ENCODE assay signal across 9 mouse cellular contexts in the genomic region with DNA sequence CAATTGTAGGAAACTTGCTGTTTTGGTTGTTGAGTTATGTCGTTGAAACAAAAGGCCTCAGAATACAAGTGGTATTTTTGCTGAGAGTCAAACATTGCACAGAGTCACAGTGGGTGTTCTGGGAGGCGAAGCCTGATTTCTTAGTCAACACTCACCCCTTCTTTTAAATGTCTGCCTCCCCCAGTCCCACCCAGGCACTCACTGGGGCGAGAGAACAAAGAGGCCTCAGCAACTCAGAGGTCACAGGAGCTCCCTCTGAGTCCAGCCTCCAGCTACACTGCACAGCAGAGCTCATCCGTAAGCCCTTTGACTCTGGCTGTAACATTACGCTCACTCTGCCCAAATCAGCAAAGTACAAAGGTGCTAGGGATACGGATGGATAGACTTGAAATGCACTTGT.
DNase-seq lines count a peak whose midpoint lies in the region; ATAC-seq and TF ChIP-seq lines count a peak whose summit lies in the region.
"Had no signal": no experiment of that assay in that cellular context is flagged by ENCODE, and none has a peak within 500 bp of the region (broad histone marks: within the 10 kb centered on the region; RNA-seq: fewer than 3 reads in every experiment).

No protein-coding gene starts in this region.

- H3K36me3 ChIP-seq in heart, postnatal 0 days (replicated peaks; ENCODE audit: control insufficient read depth, insufficient read depth, low read length): no peaks in the 10 kb centered on the region
- no peaks in the 10 kb centered on the region for H3K36me3 ChIP-seq in midbrain, embryonic 12.5 days

- no peaks in the 10 kb centered on the region for H3K27me3 ChIP-seq in heart, postnatal 0 days (ENCODE audit: control insufficient read depth, insufficient read depth, low read length)
- no peaks in the 10 kb centered on the region for H3K27me3 ChIP-seq in midbrain, embryonic 12.5 days
- H3K27me3 ChIP-seq: megakaryocyte, embryonic 14.5 days had no signal

- no peak overlapping the region for H3K4me2 ChIP-seq in heart, postnatal 0 days (ENCODE audit: low read depth, low read length)
- 0 out of 2 replicates have a peak overlapping the region, but pooled peaks have one; percentile 11 for H3K4me2 ChIP-seq in midbrain, embryonic 12.5 days (replicated peaks)

- H3K4me3 ChIP-seq in heart, postnatal 0 days (ENCODE audit: low read depth, low read length): no peak overlapping the region
- no peak overlapping the region for H3K4me3 ChIP-seq in midbrain, embryonic 12.5 days
- H3K4me3 ChIP-seq: megakaryocyte, embryonic 14.5 days had no signal

- no peak for ATAC-seq in heart, postnatal 0 days (ENCODE audit: insufficient read depth, low read depth)
- peak; percentile 57; the same call in 1 of the 2 replicates for ATAC-seq in midbrain, embryonic 12.5 days (ENCODE audit: low FRiP score, low read depth)
- no peak for ATAC-seq in megakaryocyte progenitor cell, adult 5-6 weeks (replicated peaks; ENCODE audit: poor library complexity)

- H3K27ac ChIP-seq in heart, postnatal 0 days (ENCODE audit: low read depth): peak overlapping the region; percentile 17; the same call in 1 of the 2 replicates
- H3K27ac ChIP-seq in midbrain, embryonic 12.5 days (replicated peaks): peak overlapping the region; percentile 42; the same call in 1 of the 2 replicates

- TF ChIP-seq CTCF in heart, postnatal 0 days (IDR thresholded peaks at IDR 0.05; ENCODE audit: low read depth): no peak

- H3K4me1 ChIP-seq in heart, postnatal 0 days (ENCODE audit: control insufficient read depth, insufficient read depth): peaks cover 24% of the 10 kb centered on the region
- peaks cover 15% of the 10 kb centered on the region for H3K4me1 ChIP-seq in midbrain, embryonic 12.5 days

- H3K9ac ChIP-seq in heart, postnatal 0 days (replicated peaks; ENCODE audit: low read depth, low read length): no peak overlapping the region
- H3K9ac ChIP-seq in midbrain, embryonic 12.5 days (replicated peaks): no peak overlapping the region

- intact Hi-C loops in heart, postnatal 36 days (cut with DNase I): no loop called here

- no peaks in the 10 kb centered on the region for H3K9me3 ChIP-seq in heart, postnatal 0 days (replicated peaks; ENCODE audit: control insufficient read depth, low read length)
- no peaks in the 10 kb centered on the region for H3K9me3 ChIP-seq in midbrain, embryonic 12.5 days
- H3K9me3 ChIP-seq: megakaryocyte, embryonic 14.5 days had no signal

- no peak for DNase-seq in heart, postnatal 0 days (ENCODE audit: low spot score)
- no peak for DNase-seq in heart, postnatal 36 days
- DNase-seq in ES-CJ7 (ENCODE audit: low read depth, low spot score): peak; percentile 82
- DNase-seq in embryo, embryonic 11 days: peak; percentile 67
- DNase-seq in ovary, postnatal 14 days (ENCODE audit: low spot score): no peak
- DNase-seq in gastrocnemius, adult 8-10 months (ENCODE audit: low spot score in 2 of 2): no peak

- no peak for TF ChIP-seq EP300 in heart, postnatal 0 days (IDR thresholded peaks at IDR 0.05; ENCODE audit: low read depth)

- WGBS in heart, postnatal 0 days: 46% methylated on average over 6 of the region's 6 CpGs
- 5% methylated on average over 6 of the region's 6 CpGs for WGBS in midbrain, embryonic 12.5 days

Comparison
In these comparisons a context has a peak if more than half of its experiments do, and no peak if none do; other contexts are left out.
1. DNase-seq: peak in ES-CJ7 (single experiment) and embryo, embryonic 11 days (single experiment); none in heart, postnatal 0 days (single experiment), heart, postnatal 36 days (0 of 2), ovary, postnatal 14 days (single experiment) and gastrocnemius, adult 8-10 months (0 of 2).